Mouse (Mus musculus) 416B (cell line): ENCODE results near the gene Tmc4.
A peak's percentile ranks its signal among the peaks of the same experiment; 100 is the strongest.

ENCODE experiments used
- DNase-seq: peaks from one replicate; pipeline ENCODE4 v3.0.0; 2011; ENCODE audit warnings: low read depth

Gene Tmc4

GRCm38 (mm10) chr7:3692382-3692986, 15.1 kb upstream of the Tmc4 start, which contains the start of gene Tsen34:
Gene Tsen34, plus strand, starts transcription at chr7:3692863.
- no peak for DNase-seq

- DNase-seq, result peak; percentile 78
Observed at GRCm38 (mm10) chr7:3691919-3692318, 14.6 kb upstream of the Tmc4 start.

GRCm38 (mm10) chr7:3685400-3686187, 8.2 kb upstream of the Tmc4 start:
- no peak for DNase-seq

- DNase-seq, result no peak
Observed at GRCm38 (mm10) chr7:3684698-3685097, 7.3 kb upstream of the Tmc4 start.

- no peak for DNase-seq
Observed at GRCm38 (mm10) chr7:3683908-3684550, 6.7 kb upstream of the Tmc4 start.

- DNase-seq, result no peak
Observed at GRCm38 (mm10) chr7:3676371-3676770, 982 bp downstream of the Tmc4 start.

GRCm38 (mm10) chr7:3675228-3675548, 2.2 kb downstream of the Tmc4 start:
- DNase-seq, result no peak

GRCm38 (mm10) chr7:3674507-3675227, 2.7 kb downstream of the Tmc4 start:
- peak; percentile 80 for DNase-seq

- DNase-seq, result peak; percentile 79
Observed at GRCm38 (mm10) chr7:3666921-3667391, 10.4 kb downstream of the Tmc4 start.

GRCm38 (mm10) chr7:3665215-3666114, 11.9 kb downstream of the Tmc4 start, which contains the start of gene Leng1:
Gene Leng1, minus strand, starts transcription at chr7:3665840.
- peak; percentile 99 for DNase-seq

- DNase-seq, result peak; percentile 55
Observed at GRCm38 (mm10) chr7:3664524-3665214, 12.7 kb downstream of the Tmc4 start.

GRCm38 (mm10) chr7:3658578-3658977, 18.8 kb downstream of the Tmc4 start:
- DNase-seq, result no peak

GRCm38 (mm10) chr7:3656966-3657365, 20.4 kb downstream of the Tmc4 start:
- no peak for DNase-seq

GRCm38 (mm10) chr7:3646641-3647040, 30.7 kb downstream of the Tmc4 start:
- no peak for DNase-seq

GRCm38 (mm10) chr7:3646188-3646587, 31.2 kb downstream of the Tmc4 start:
- peak; percentile 49 for DNase-seq

- no peak for DNase-seq
Observed at GRCm38 (mm10) chr7:3645488-3646025, 31.8 kb downstream of the Tmc4 start.

- DNase-seq, result peak; percentile 100
Observed at GRCm38 (mm10) chr7:3644672-3645487, 32.5 kb downstream of the Tmc4 start, which contains the start of gene Cnot3. Gene Cnot3, plus strand, starts transcription at chr7:3645268.

GRCm38 (mm10) chr7:3644348-3644671, 33.0 kb downstream of the Tmc4 start:
- no peak for DNase-seq

GRCm38 (mm10) chr7:3643843-3644242, 33.5 kb downstream of the Tmc4 start:
- no peak for DNase-seq

- DNase-seq, result no peak
Observed at GRCm38 (mm10) chr7:3643412-3643811, 33.9 kb downstream of the Tmc4 start.
